Mouse (Mus musculus) liver, embryonic 14.5 days (tissue): ENCODE data around the gene Klhl12. TPM values are rescaled to one million over a fixed set of nuclear protein-coding genes. Genes with fewer than 3 reads are reported as not detected.

Experiments
- ATAC-seq: fragments of 200-750 bp; cut with Nextera tagmentation; 2 replicates; pipeline ENCODE4 v1.8.0; 2017; ENCODE audit warnings: moderate number of reproducible peaks, mild to moderate bottlenecking, moderate library complexity; ENCODE audit not compliant: insufficient read depth
- DNase-seq, 3 experiments: peaks; one replicate each; pipeline ENCODE4 v3.0.0-alpha.2; 2012 to 2013; ENCODE audit warnings: low read depth in 3 of 3, low spot score in 3 of 3
- H3K27ac ChIP-seq: fragments of 300-500 bp; sonication (generic); 2 replicates; pipeline ENCODE4 v1.5.1; 2014; ENCODE audit warnings: moderate library complexity, mild to moderate bottlenecking, control low read depth, inconsistent platforms
- H3K27me3 ChIP-seq: fragments of 300-500 bp; sonication (generic); 2 replicates; pipeline ENCODE4 v1.6.1; 2014; ENCODE audit warnings: mild to moderate bottlenecking, low read length, moderate library complexity; ENCODE audit not compliant: control insufficient read depth, insufficient read depth
- H3K36me3 ChIP-seq: fragments of 300-500 bp; sonication (generic); replicated peaks from 2 replicates; pipeline ENCODE4 v1.6.1; 2014; ENCODE audit warnings: low read depth; ENCODE audit not compliant: control insufficient read depth, insufficient read depth
- H3K4me1 ChIP-seq, 2 experiments: fragments of 200-500 bp in 1 of 2; fragments of 300-500 bp in 1 of 2; sonication (generic) in 1 of 2; replicated peaks; 2 replicates each; pipeline ENCODE4 v1.6.1; 2012 to 2014; ENCODE audit warnings: antibody characterized with exemption in 1 of 2, inconsistent platforms in 1 of 2, low read length in 1 of 2; ENCODE audit not compliant: control insufficient read depth in 2 of 2, insufficient read depth in 2 of 2
- H3K4me2 ChIP-seq: fragments of 300-500 bp; sonication (generic); 2 replicates; pipeline ENCODE4 v1.6.1; 2014; ENCODE audit warnings: low read depth, mild to moderate bottlenecking, control low read depth, moderate library complexity
- H3K4me3 ChIP-seq, 2 experiments: fragments of 200-500 bp in 1 of 2; fragments of 300-500 bp in 1 of 2; sonication (generic) in 1 of 2; 2 replicates each; pipeline ENCODE4 v1.5.1; 2012 to 2014; ENCODE audit warnings: low read depth in 2 of 2, low read length in 2 of 2, mild to moderate bottlenecking in 2 of 2, control low read depth in 1 of 2, inconsistent platforms in 1 of 2, moderate library complexity in 1 of 2; ENCODE audit not compliant: insufficient read depth in 1 of 2
- H3K9ac ChIP-seq: fragments of 300-500 bp; sonication (generic); replicated peaks from 2 replicates; pipeline ENCODE4 v1.6.1; 2014; ENCODE audit warnings: mild to moderate bottlenecking, control low read depth, moderate library complexity
- H3K9me3 ChIP-seq: fragments of 300-500 bp; sonication (generic); 2 replicates; pipeline ENCODE4 v1.6.1; 2016; ENCODE audit warnings: low read length, mixed read lengths; ENCODE audit not compliant: control insufficient read depth
- CTCF ChIP-seq: IDR thresholded peaks from 2 replicates; pipeline ENCODE4 v1.5.1; 2016; ENCODE audit warnings: antibody characterized with exemption, low read depth, control low read depth
- EP300 ChIP-seq: IDR thresholded peaks from 2 replicates; pipeline ENCODE4 v1.6.1; 2016; ENCODE audit warnings: antibody characterized with exemption, low read depth
- WGBS: fragments of 180-500 bp; shearing (Covaris S2); extraction: QIAGEN DNeasy Blood & Tissue Kit; methylation state at CpG from one replicate; pipeline ENCODE4 v1.1.7; 2014; ENCODE audit not compliant: insufficient replicate concordance; 5-methylcytosine and 5-hydroxymethylcytosine counted together
- polyA plus RNA-seq, 2 experiments: library from polyadenylated mRNA; depleted of rRNA in 1 of 2; stranded (reverse) in 1 of 2; unstranded in 1 of 2; fragments of >200 nt; fragmentation: Nextera tagmentation in 1 of 2; extraction: Ambion mirVana in 1 of 2; gene quantifications; 2 replicates each; pipeline versions ENCODE4 v1.2.1 to v1.2.3; 2012 to 2014

Klhl12 gene
- polyA plus RNA-seq, 2 experiments = 17.9 to 28.0 TPM

GRCm38 (mm10) chr1:134414038-134414437 is 41.3 kb upstream of the Klhl12 start:
- H3K9ac ChIP-seq = no peak overlapping the region
- peak overlapping the region; percentile 0 for H3K27ac ChIP-seq
- ATAC-seq = no peak
- no peak for DNase-seq
- H3K36me3 ChIP-seq = peaks cover 16% of the 10 kb centered on the region
- peak overlapping the region; percentile 72 for H3K4me2 ChIP-seq
- no peaks in the 10 kb centered on the region for H3K9me3 ChIP-seq
- H3K4me3 ChIP-seq = no peak overlapping the region
- TF ChIP-seq CTCF = no peak
- TF ChIP-seq EP300 = no peak
- H3K4me1 ChIP-seq = peaks cover 25 to 31% of the 10 kb centered on the region in 2 experiments
- 53% methylated on average over 2 of the region's 2 CpGs for WGBS
- no peaks in the 10 kb centered on the region for H3K27me3 ChIP-seq

- peak overlapping the region; percentile 21 to 90 for H3K4me3 ChIP-seq
- peak overlapping the region; percentile 72 for H3K4me2 ChIP-seq
- TF ChIP-seq EP300 = no peak
- peak; percentile 28; the same call in 1 of the 2 replicates for TF ChIP-seq CTCF
- 15% methylated on average over 11 of the region's 11 CpGs for WGBS
- peaks cover 11% of the 10 kb centered on the region for H3K36me3 ChIP-seq
- H3K27ac ChIP-seq = peak overlapping the region; percentile 73
- DNase-seq (no peak), ATAC-seq (no peak)
- no peaks in the 10 kb centered on the region for H3K9me3 ChIP-seq
- H3K27me3 ChIP-seq = no peaks in the 10 kb centered on the region
- H3K9ac ChIP-seq = peak overlapping the region; percentile 59
- H3K4me1 ChIP-seq = peaks cover 31 to 37% of the 10 kb centered on the region in 2 experiments
These were observed 40.7 kb upstream of the Klhl12 start for GRCm38 (mm10) chr1:134414501-134415167.

GRCm38 (mm10) chr1:134415168-134415831 is 40.0 kb upstream of the Klhl12 start, which contains the start of gene Adipor1:
Adipor1 (plus strand) TSS chr1:134415378.
- no peak for TF ChIP-seq EP300
- 0 out of 2 replicates have a peak, but pooled peaks have one; percentile 2 for TF ChIP-seq CTCF
- under 1% methylated on average over 73 of the region's 77 CpGs for WGBS
- peak; percentile 93 to 94 (median 93) for DNase-seq
- H3K27ac ChIP-seq = peak within 1 kb of the TSS; percentile 84
- H3K4me2 ChIP-seq = peak within 1 kb of the TSS; percentile 84
- peak within 1 kb of the TSS; percentile 90 to 98 for H3K4me3 ChIP-seq
- no peaks in the 10 kb centered on the region for H3K27me3 ChIP-seq
- peaks cover 38 to 44% of the 10 kb centered on the region in 2 experiments for H3K4me1 ChIP-seq
- H3K9me3 ChIP-seq = no peaks in the 10 kb centered on the region
- peak; percentile 98 for ATAC-seq
- peaks cover 11% of the 10 kb centered on the region for H3K36me3 ChIP-seq
- peak within 1 kb of the TSS; percentile 96 for H3K9ac ChIP-seq

GRCm38 (mm10) chr1:134418414-134418975 is 36.8 kb upstream of the Klhl12 start:
- Histone ChIP-seq H3K9me3 (no peaks in the 10 kb centered on the region), H3K4me1 (peaks cover 66 to 73% of the 10 kb centered on the region in 2 experiments), H3K4me3 (peak overlapping the region in 1 of 2 experiments; percentile 90; a peak in 2 of 4 replicates), H3K27me3 (no peaks in the 10 kb centered on the region), H3K4me2 (peak overlapping the region; percentile 84), H3K36me3 (peaks cover 18% of the 10 kb centered on the region), H3K27ac (peak overlapping the region; percentile 84), H3K9ac (peak overlapping the region; percentile 56)
- ATAC-seq (no peak), DNase-seq (no peak)
- 39% methylated on average over 2 of the region's 2 CpGs for WGBS
- TF ChIP-seq CTCF = no peak
- no peak for TF ChIP-seq EP300

- DNase-seq = no peak
- peak overlapping the region; percentile 84 for H3K27ac ChIP-seq
- ATAC-seq = no peak
- peak overlapping the region; percentile 84 for H3K4me2 ChIP-seq
- no peaks in the 10 kb centered on the region for H3K27me3 ChIP-seq
- H3K4me1 ChIP-seq = peaks cover 73 to 75% of the 10 kb centered on the region in 2 experiments
- no peaks in the 10 kb centered on the region for H3K9me3 ChIP-seq
- WGBS = 9% methylated on average over 1 of the region's 1 CpGs
- TF ChIP-seq CTCF (no peak), EP300 (no peak)
- peak overlapping the region; percentile 56 for H3K9ac ChIP-seq
- peaks cover 22% of the 10 kb centered on the region for H3K36me3 ChIP-seq
- H3K4me3 ChIP-seq = peak overlapping the region in 1 of 2 experiments; percentile 90; a peak in 2 of 4 replicates
These were observed 36.2 kb upstream of the Klhl12 start for GRCm38 (mm10) chr1:134419176-134419575.
